Mouse (Mus musculus) left cerebral cortex, adult 9 months (tissue): ENCODE results near the gene Dstn.

Experiments
- DNase-seq, 2 experiments: peaks; one replicate each; pipeline ENCODE4 v3.0.0; 2022; ENCODE audit warnings: low spot score in 2 of 2

Gene Dstn

GRCm38 (mm10) chr2:143914760-143915599 lies at the start of gene Dstn:
Gene Dstn (plus strand): TSS chr2:143915320.
- DNase-seq: peak; percentile 93 to 97

GRCm38 (mm10) chr2:143867326-143867725 lies 47.8 kb upstream of the Dstn start:
- DNase-seq: peak; percentile 23 to 81

- DNase-seq: no peak
Observed at GRCm38 (mm10) chr2:143870936-143871688, 44.0 kb upstream of the Dstn start.

GRCm38 (mm10) chr2:143876026-143876425 lies 39.1 kb upstream of the Dstn start:
- no peak for DNase-seq

- no peak for DNase-seq
Observed at GRCm38 (mm10) chr2:143876929-143877632, 38.0 kb upstream of the Dstn start.

- no peak for DNase-seq
Observed at GRCm38 (mm10) chr2:143879311-143879710, 35.8 kb upstream of the Dstn start.

GRCm38 (mm10) chr2:143882002-143882401 lies 33.1 kb upstream of the Dstn start:
- peak; percentile 7 to 47 for DNase-seq

- DNase-seq: no peak
Observed at GRCm38 (mm10) chr2:143882606-143883288, 32.4 kb upstream of the Dstn start.

GRCm38 (mm10) chr2:143889131-143889859 lies 25.8 kb upstream of the Dstn start:
- no peak for DNase-seq

GRCm38 (mm10) chr2:143889860-143890433 lies 25.2 kb upstream of the Dstn start:
- no peak for DNase-seq

- DNase-seq: no peak
Observed at GRCm38 (mm10) chr2:143891302-143892048, 23.6 kb upstream of the Dstn start.

GRCm38 (mm10) chr2:143899470-143900220 lies 15.5 kb upstream of the Dstn start:
- no peak for DNase-seq

GRCm38 (mm10) chr2:143900821-143901351 lies 14.2 kb upstream of the Dstn start:
- no peak for DNase-seq

- DNase-seq: no peak
Observed at GRCm38 (mm10) chr2:143903376-143904045, 11.6 kb upstream of the Dstn start.

GRCm38 (mm10) chr2:143904896-143905295 lies 10.2 kb upstream of the Dstn start:
- no peak for DNase-seq

- DNase-seq: no peak
Observed at GRCm38 (mm10) chr2:143909230-143909629, 5.9 kb upstream of the Dstn start.

GRCm38 (mm10) chr2:143912199-143912598 lies 2.9 kb upstream of the Dstn start:
- DNase-seq: no peak

- DNase-seq: no peak
Observed at GRCm38 (mm10) chr2:143914221-143914620, 899 bp upstream of the Dstn start.
